Mouse (Mus musculus) small intestine, adult 2 months (tissue): ENCODE measurements around the gene Lrrc8b.

Source experiments
- CTCF ChIP-seq: fragments of 200-500 bp; IDR thresholded peaks from 2 replicates; pipeline ENCODE4 v1.5.1; 2012; ENCODE audit warnings: low read depth, mild to moderate bottlenecking, control low read depth, inconsistent platforms, low read length, moderate library complexity, mixed read lengths; ENCODE audit not compliant: insufficient replicate concordance, insufficient read length; ENCODE audit errors: extremely low read depth
- POLR2A ChIP-seq: fragments of 200-500 bp; IDR thresholded peaks from 2 replicates; pipeline ENCODE4 v1.6.1; 2012; ENCODE audit warnings: low read depth, mild to moderate bottlenecking, control low read depth, inconsistent platforms, low read length, moderate library complexity

DNA sequence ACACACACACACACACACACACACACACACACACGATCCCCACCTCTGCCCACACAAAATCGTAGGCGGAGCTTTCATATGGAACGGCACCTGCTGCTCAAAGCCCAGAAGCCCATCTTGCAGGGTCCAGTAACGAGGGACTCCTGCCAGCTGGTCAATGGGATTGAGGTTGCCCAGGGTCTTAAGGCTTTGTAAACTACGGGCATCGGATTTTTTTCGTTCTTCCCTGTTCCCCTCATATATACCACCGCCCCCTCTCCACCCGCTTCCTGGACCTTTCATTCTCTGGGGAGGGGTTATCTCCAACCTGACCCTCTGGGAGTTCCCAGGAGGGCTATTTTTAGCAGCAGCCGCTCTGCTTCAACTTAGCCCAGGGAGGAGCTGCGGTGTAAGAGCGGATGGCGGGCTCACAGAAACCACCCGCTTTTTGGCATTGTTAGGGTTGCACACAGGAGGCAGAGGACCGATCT, 103.1 kb downstream of the Lrrc8b start:
- TF ChIP-seq CTCF = no peak
- TF ChIP-seq POLR2A = no peak
